Mouse (Mus musculus) heart, postnatal 0 days (tissue): ENCODE results near the gene Hivep3.

Experiments
- CTCF ChIP-seq: IDR thresholded peaks from 2 replicates; pipeline ENCODE4 v1.5.1; 2016; ENCODE audit warnings: antibody characterized with exemption, control low read depth, low read depth
- EP300 ChIP-seq: IDR thresholded peaks from 2 replicates; pipeline ENCODE4 v1.6.1; 2016; ENCODE audit warnings: antibody characterized with exemption, low read depth

DNA sequence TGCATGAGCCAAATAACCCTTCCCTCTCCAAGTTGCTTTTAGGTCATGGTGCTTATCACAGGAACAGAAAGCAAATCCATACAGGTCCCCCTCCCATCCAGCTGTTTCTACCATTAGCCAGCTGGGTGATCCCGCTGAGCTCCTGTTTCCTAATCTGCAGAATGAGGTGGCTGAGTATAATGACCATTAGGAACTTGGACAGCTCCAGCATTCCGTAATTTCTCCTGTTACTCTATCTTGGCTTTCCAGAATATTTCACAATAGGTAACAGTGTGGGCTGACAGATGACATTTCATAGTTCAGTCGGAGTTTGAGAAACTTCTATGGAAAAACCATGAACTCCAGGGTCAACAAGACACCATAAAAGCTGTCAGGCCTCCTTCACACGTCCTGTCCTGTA, 148.8 kb downstream of the Hivep3 start:
- TF ChIP-seq CTCF, result no peak
- no peak for TF ChIP-seq EP300
